Mouse (Mus musculus): ENCODE data around the gene Pawr. TPM values are rescaled to one million over a fixed set of nuclear protein-coding genes. Genes with fewer than 3 reads are reported as not detected.

The Pawr gene
- polyA plus RNA-seq, 1 experiment: 7.7 TPM

DNA sequence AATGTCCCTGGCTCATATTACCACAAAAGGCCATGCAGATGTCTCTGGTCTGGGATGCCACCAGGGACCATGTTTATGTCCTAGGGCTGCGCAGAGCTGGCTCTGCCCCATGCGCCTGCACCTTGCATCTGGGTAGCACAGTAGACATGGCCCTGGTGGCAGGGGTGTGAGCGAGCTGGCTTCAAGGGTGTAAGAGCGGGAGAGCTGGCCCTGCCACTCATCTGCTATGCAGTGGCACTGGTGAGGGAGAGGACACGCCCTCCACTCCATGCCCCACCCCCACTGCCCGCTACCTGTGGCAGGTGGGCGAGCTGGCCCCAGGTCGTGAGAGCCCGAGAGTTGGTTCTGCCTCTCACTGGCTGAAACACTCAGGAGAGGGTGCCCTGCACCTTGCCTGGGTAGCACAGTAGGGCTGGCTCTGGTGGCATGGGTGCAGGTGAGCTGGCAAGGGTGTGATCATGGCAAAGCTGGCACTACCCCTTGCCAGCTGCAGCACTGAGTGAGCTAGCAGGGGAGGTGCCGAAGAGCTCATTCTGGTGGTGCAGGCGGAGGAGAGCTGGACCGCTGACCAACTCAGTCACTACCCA lies 24.8 kb downstream of the Pawr start:
- no peak for DNase-seq (ENCODE audit: low read depth)

DNA sequence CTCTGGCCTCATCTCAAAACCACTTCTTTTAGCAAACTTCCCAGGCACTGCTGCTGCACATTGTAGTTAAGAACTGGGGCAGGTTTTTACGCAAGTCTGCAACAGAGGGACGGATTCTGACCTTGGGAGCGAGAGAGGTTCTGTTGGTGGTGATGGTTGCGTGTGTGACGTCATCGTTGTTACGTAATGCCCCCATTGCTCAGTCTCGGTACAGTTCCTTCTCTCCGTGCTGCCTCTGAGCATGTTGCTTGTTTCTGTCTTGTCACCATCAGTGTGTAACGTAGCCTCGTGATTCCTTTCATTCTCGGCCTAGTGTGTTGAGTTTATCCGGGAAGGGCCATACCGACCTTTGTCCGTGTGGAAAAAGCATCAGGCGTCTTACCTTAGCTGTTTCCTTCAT lies 28.1 kb downstream of the Pawr start:
- DNase-seq (ENCODE audit: low read depth): no peak

DNA sequence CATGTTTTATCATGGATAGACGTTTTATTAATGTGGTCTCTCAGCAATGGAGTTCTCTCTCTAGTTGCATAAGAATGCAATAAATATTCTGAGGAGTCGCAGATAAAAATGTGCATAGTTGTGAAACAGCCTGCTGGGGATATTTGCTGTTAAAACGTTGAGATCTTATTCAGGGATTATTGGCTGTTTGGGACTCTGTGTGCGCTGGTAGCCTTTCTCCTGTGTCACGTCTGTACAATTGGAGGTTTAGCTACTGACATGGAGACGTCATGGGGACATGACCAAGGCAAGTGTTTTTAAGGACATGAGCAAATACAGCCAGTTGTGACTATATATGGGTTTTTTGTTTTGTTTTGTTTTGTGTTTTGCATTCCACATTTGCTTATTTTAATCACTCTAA lies 28.9 kb downstream of the Pawr start:
- no peak for DNase-seq (ENCODE audit: low read depth)

- DNase-seq (ENCODE audit: low read depth): no peak
Observed at GRCm38 (mm10) chr10:108361419-108362155, 29.7 kb downstream of the Pawr start.

- no peak for DNase-seq (ENCODE audit: low read depth)
Observed at GRCm38 (mm10) chr10:108363932-108364331, 32.0 kb downstream of the Pawr start.

DNA sequence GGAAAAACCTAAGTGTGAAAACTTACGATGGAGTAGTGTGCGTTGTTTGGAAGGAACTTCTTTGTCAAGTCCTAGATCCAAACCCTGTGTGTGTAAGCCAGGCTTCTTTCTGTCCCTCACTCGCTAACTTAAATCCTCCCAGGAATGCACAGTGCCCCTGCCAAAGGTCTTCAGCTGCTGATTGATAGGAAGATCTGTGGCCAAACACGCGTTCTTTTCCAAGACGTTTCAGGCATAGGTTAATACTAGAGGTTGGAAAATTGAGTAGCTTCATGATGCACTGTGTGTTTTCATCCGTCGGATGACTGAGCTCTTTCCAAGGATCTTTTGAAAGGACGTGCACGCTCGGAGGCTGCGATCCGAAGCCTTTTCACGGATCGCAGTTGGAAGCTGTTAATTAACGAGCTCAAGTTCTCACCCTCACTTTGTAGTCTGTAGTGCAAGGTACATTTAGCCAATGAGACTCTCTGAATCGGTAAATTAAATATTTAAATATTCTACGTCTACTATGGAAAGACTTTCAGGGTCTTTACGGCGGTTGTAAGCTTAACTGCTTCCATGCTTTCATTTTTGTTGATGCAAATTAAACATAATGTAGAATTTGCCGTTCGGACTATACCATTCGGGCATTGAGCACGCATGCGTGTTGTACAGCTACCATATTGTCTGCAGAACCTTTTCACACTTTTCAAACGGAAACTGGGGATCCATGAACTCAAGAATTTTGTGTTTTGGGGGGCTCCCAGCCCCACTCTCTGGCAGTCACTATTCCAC lies 33.2 kb downstream of the Pawr start:
- no peak for DNase-seq (ENCODE audit: low read depth)

DNA sequence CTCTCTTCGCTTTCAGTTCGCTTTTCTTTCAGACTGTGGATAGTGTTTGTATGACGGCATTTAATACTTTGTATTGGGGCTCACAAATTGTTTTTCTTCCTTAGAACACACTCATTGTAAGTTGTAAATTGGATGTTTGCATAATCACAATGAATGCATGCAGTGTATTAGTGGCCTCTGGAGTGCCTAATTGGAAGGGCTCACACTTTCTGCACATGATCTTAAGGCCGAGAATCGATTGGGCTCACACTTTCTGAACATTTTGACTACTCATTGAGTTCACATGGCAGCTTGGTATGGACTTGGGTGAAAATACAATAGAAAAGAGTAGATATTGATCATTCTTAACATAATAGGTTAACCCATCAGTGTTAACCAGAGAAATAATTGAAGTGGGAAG lies 34.3 kb downstream of the Pawr start:
- no peak for DNase-seq (ENCODE audit: low read depth)

DNA sequence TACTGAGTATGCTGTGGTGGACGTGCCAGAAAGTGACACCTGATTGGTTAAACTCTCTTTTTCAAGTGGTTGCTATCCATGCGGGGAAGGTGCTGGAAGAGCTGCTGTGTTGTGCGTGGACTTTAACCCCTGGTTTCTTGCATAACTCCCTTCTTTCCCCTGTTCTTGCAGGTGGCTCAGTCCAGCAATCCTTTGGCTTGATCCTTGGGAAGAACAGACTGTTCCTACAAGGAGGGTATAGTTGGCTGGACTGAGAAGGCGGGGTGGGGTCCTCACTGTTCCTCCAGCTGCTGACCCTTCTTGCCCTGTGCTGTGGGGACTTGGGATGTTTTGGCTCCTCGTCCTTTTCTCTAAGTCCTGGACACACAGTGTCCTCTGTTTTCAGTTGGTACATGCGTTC lies 36.4 kb downstream of the Pawr start:
- DNase-seq (ENCODE audit: low read depth): no peak

DNA sequence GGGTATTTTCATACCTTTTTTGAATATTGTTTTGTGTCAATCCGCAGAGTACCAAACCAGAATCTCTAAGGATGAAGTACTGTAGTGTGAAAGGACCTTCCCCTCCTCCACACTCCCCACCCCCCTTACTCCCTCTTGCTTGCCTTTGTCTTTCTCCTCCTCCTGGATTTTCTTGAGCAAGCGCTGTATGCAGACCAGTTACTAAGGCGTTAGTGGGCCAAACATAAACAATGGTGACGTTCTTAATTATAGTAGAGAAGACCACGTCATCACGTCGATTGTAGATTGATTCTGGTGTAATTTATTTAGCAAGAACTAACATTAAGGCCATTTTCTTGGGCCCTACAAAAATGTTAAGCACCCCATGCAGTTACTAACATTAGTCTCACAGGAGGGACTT lies 40.3 kb downstream of the Pawr start:
- no peak for DNase-seq (ENCODE audit: low read depth)

DNA sequence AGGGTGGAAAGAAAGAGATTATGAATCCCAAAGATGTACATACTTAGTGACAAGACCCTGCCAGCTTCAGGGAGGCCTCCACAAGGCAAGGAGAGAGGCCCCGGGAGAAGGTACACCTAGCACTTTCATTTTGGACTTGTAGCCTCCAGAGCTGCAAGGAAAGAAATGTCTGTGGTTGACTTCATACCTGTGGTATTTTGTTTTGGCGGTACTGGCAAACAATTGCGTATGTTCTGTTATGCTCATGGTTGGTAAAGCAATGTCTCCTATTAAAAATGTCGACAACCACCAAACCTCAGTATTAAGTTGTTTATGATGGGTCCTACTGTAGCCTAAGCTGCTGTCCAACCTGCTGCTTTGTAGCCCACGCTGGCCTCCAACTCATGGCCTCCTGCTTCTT lies 40.9 kb downstream of the Pawr start:
- no peak for DNase-seq (ENCODE audit: low read depth)

DNA sequence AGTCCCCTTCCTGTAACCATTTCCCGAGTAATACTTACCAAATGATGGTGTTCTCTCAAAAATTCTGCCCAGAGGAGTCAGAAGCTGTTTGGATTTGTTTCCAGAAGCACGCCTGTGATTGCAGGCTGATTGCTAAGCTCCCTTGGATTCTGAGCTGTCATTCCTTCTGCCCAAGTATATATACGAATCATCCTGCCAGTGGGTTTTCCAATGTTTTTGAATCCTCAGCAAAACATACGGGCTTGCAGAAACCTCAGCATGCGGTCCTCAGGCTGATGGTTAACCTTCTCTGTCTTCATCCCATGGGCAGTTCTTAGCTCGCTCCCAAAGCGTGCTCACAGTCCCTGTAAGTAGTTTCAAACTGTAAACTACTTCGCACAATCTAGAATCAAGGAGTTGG lies 43.9 kb downstream of the Pawr start:
- DNase-seq (ENCODE audit: low read depth): no peak

- no peak for DNase-seq (ENCODE audit: low read depth)
Observed at GRCm38 (mm10) chr10:108376366-108376765, 44.4 kb downstream of the Pawr start.

GRCm38 (mm10) chr10:108377369-108377768 lies 45.4 kb downstream of the Pawr start:
- DNase-seq (ENCODE audit: low read depth): no peak

DNA sequence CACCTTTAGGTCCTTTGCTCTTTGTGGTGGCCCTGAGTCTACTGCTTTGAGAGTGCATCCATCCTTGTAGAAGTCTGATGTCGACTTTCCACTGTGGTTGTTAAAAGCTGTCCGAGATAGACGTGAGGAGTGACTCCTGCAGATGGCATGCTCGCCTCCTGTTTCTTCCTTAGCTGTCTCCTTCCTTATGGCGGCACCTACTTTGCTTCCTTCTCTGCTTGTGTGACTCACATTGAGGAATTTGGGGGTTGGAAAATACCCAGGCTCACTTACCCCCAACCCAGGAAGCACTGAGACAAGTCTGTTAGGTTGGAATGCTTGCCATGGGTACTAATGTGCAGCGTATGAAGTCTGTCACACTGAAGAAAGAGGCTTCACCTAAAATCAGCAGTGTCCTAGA lies 46.1 kb downstream of the Pawr start:
- no peak for DNase-seq (ENCODE audit: low read depth)

DNA sequence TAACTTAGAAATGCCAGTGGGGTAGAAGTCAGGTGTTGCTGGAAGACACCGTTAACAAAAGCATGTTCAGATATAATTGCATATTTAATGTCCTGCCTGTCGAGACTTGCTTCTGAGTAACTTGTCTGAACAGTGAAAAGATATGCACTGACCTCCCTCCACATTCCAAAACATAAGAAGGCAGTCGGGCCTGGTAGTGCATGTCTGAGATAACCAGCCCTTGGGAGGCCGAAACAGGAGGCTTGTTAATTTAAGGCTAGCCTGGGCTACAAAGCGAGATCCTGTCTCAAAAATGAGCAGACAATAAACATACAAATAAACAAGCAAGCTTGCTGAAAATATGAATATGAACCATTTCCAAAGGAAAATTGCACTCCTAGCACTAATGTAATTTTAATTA lies 46.6 kb downstream of the Pawr start:
- peak; percentile 70 for DNase-seq (ENCODE audit: low read depth)

DNA sequence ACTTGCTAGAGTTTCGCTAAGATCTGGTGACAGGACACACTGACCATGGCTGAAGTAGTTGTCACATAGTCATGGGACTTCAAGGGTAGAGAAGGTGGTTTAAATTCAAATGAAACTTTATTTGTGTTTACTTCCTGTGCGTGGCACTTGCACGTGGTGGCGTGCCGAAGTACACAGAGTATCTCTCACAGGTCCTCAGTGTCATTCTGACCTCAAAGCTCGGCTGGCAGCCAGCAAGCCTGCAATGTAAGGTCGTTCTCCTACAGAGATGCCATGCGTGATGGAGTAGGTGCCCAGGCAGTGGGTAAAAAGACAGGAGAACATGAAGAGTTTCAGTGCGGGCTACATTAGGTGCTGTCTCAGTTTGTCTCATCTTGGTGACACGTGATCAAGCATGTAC lies 48.8 kb downstream of the Pawr start:
- DNase-seq (ENCODE audit: low read depth): no peak

DNA sequence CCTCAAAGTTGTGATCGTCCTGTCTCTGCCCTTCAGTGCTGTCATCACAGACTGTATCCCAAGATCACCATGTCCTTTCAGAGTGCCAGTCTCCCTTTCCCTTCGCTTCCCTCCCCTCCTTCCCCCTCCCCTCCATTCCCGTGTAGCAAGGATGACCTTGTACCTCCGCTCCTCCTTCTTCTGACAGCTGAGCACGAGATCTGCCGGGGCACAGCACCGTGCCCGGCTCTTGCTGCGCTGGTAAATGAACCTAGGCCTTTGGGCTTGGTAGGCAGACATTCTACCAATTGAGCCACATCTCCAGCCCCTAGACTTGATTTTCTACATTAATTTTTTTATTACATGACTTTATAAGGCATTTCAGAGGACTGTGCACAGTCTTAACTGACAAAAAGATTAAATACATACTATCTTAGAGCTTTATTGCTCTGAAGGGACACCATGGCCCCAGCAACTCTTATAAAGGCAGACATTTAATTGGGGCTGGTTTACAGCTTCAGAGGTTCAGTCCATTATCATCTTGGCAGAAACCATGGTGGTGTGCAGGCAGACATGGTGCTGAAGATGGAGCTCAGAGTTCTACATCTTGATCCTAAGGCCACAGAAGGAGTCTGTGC lies 52.3 kb downstream of the Pawr start:
- no peak for DNase-seq (ENCODE audit: low read depth)

- no peak for DNase-seq (ENCODE audit: low read depth)
Observed at GRCm38 (mm10) chr10:108385480-108385955, 53.6 kb downstream of the Pawr start.

- peak; percentile 74 for DNase-seq (ENCODE audit: low read depth)
Observed at GRCm38 (mm10) chr10:108388410-108388915, 56.5 kb downstream of the Pawr start.

DNA sequence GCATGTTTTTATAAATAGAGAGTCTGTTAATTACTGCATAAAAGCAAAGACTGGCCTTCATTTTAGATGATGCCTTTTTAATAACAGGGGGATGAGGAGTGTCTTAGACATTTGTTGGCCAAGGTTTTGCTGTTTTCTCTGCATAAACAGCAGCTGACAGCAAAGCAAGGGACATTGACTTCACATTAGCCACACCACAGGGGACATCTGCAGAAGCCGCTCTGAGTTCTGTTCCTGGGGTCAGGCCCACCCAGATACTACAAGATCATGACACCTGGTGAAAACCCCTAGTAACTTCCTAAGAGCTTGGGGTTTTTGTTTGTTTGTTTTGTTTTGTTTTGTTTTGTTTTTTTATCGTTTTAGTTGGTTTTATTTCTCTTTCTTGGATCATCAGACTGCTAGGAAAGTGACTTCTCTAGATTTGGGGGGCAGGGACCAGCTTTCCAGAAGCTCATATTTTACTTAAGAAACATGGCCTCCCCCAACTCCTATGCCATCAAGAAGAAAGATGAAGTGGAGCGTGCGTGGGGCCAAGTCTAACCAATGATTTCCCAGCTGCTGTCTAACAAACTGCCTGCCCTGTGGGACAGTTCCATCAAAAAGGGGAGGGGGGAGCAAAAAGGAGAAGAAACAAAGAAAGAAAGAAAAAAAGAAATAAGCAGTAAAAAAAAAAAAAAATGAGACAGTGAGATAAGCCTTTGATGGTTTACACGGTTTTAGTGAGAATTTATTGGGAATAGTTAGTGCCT lies 57.4 kb downstream of the Pawr start:
- DNase-seq (ENCODE audit: low read depth): no peak

DNA sequence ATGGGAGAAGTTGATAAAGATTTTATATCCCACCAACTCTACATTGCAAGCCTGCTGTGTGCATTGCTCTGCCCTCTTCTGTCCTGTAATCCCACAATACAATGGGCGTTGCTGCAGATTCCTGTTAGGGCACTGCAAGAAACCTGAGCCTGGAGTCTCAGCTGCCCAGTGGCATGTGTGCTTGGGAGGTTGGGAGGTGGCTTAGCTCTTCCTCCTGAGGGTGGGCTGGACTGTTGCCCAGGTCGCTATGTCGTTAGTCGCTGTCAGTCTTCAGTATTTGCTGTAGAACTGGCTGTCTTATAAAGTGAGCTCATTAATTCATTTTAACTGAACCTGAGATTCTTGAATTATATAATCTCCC lies 58.0 kb downstream of the Pawr start:
- no peak for DNase-seq (ENCODE audit: low read depth)
